Mouse (Mus musculus) brain, embryonic 18.5 days (tissue): Measurements from ENCODE around the gene Pla2g5.
"Not testable (repeated sequence)": the region's sequence is repeated elsewhere in the genome, so short reads cannot be mapped to it uniquely, and the experiment has no call there.

Experiments
- DNase-seq: peaks from one replicate; pipeline ENCODE4 v3.0.0-alpha.2; 2012; ENCODE audit warnings: low read depth, low spot score

Gene Pla2g5

DNA sequence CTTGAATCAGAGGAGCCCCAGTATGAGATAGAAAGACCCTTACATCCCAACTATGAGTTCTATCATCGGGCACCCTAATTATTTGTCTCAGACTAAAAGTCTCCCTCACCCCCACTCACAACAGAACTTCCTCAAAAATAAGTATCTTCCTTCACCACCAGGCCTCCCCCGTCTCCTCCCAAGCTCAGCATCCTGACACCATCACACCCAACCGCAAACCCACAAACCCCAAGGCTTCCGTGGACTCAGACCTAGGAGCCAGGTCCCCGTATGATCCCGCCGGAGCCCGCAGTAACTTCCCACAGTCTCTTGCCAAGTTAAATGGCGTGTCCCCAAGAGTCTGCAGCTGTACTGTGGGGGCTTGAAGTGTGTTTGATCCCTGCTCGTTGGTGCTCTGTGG is 5.7 kb downstream of the Pla2g5 start:
- DNase-seq = no peak

DNA sequence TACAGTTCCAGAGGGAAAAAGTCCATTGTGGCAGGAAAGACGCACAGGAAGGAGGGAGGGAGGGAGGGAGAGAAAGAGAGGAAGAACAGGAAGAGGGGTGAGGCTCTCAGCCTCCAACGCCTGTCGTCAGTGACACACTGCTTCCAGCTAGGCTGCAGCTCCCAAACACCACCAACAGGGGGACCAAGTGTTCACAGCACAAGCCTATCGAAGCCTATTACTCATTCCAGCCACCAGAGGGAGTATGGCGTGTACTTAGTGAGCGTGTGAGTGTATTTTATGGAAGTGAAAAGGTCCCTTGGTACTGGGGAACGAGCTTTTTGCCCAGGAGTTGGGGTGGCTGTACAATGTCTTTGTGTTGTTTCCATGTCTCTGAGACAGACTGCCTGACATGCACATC is 6.8 kb downstream of the Pla2g5 start:
- no peak for DNase-seq

DNA sequence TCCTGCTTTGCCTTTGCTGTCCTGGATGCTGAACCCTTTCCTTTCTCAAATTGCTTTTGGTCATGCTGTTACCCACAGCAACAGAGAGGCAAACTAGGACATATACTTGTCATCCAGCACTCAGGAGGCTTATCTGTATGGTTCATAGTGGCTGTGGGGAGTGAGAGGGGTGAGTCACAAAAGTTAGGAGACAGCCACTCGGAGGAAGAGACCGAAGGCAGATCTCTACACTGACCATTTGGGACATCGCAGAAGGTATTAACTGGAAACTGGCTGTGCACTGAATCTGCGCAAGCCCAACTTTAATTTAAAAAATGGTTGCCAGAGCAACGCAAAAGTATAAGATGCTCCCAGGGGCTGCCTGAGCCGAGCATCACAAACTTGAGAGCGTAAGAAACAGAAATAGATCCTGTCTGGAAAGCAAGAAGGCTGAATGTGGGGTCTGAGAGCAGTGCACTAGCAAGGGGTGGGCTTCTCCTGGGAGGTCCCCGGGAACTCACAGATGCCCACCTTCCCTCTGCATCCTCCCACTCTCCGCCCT is 8.1 kb downstream of the Pla2g5 start:
- DNase-seq = no peak

DNA sequence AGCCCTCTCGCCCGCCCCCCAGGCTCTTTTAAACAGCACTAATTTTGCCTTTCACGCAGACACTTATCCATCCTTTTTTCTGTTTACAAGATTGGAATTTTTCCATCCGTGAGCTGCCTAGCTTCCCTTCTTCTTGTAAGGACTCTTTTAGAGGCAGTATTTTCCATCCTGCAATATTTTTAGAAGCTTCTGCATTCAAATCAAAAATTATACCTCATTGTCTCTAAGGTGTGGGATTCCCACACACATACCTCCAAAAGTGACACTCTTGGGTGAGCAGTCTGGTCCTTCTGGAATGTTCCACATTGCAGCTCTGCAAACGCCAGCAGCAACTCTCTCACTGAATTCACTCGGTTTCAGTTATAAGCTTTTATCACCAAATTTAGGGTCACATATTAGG is 10.3 kb downstream of the Pla2g5 start:
- DNase-seq = no peak

DNA sequence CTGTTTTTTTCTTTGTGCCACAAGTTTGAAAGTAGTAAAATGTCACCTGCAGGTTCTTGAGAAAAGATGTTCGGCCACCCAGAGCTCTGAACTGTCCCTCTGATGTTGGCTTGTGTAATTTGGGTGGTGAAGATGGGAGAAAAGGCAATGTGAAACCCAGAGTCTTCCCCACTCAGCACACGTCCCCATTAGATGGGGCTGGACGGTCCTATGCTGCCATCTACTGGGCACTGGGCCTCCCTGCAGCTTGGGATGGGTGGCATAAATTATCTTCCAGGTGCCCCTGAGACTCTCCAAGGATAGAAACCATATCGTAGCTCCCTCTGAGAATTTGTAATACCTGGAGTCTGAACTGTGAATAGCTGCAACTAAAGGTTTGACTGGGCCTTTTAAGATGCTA is 11.8 kb downstream of the Pla2g5 start:
- DNase-seq = no peak

DNA sequence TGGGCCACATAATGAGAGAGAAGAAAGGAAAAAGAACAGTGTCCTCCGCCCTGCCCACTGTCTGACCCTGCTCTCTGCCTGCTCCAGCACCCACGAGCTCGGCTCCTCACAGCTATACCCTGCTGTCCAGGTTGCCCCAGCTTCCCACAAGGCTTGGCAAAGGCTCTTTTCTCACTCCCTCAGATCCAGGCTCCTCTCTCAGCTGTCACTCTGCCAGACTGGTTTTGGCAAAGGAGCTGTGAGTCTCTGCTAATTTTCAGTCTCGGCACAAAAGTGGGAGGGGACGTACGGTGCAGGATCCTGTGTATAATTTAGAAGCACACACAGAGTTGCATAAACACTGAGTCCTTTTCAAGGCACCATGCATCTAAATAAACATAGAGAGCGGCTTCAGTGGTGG is 21.9 kb downstream of the Pla2g5 start:
- DNase-seq = no peak

DNA sequence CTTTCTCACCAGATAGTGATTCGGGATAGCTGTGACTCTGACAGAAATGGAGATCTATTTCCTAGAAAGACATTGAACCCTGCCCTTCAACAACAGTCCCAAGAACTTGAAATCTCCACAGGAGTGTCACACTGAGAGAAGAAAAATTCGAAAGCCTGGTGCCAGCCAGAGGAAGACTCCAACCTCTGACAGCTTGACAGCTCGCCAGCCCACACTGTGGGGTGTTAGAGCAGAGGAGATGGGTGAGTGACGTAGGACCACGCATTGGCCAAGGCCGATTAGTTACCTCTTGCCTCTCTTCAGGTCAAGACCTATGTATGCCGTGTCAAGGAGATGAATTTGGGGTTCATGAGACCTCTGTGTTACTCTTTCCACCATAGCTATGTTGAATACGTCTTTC is 22.6 kb downstream of the Pla2g5 start:
- no peak for DNase-seq

DNA sequence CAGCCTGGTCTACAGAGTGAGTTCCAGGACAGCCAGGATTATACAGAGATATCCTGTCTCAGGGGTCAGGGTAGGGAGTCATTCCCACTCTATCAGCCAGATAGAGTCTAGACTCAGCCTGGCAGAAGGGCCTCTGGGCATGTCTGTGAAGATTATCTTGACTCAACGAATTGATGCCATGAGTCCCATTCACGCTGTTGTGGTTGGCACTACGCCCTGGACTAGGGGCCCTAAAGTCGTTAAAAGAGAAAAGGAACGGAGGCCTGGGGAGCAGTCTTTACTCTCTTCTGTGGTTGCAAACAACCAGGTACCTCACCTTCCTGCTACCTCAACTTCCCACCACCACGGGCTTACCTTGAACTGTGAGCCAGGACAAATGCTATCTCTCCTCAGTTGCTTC is 23.5 kb downstream of the Pla2g5 start:
- no peak for DNase-seq

DNA sequence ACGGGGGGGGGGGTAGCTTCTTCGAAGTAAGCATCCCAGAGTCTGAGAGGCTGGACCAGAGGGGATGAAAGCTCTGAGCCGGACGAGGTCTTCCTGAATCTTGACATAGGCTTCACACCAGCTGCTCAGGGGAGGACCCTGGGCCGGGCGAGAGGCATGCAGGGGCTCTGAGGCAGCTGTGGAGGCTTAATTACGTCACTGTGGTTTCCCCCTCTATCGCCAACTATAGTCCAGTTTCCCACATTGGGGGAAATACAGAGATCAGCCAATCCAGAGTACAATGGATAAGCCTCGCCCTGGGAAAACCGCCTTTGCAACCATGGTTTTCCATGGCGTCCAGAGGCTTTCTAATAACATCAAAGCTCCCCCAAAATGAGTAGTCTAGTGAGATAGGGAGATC is 36.1 kb downstream of the Pla2g5 start:
- no peak for DNase-seq

DNA sequence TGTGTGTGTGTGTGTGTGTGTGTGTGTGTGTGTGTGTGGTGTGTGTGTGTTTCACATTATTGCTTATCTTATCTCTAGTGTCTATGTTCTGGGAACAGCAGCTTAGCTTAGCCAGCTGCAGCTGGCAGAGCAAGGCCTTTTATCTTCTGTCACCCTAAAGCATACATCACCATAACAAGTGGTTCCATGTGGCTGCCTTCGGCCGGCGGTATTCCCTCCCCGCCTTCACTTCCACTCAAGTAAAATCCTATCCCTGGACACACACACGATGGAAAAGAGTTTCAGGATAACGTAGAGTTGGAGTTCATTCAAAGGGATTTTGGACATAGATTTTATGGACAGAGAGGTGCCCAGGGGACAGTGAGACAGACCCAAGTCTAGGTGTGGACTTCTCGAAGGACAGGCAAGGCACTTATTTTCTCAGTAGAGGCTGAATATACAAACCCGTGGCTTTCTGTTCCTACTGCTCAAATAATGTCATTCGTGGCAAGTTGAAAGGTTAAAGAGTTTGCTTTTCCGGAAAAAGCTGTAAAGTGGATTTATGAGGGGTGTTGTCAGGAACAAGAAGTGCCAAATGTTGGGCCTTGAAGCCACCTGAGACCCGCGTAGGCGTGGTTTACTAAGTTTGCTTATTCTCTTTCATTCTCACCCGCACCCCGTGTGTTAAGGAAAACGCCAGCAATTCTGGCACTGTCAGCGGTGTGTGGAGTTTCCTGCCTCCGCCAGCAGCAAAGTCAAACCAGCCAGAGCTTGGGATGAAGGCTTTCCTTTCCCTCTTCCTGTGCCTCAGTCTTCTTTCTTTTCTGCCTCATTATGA is 37.3 kb downstream of the Pla2g5 start:
- no peak for DNase-seq

DNA sequence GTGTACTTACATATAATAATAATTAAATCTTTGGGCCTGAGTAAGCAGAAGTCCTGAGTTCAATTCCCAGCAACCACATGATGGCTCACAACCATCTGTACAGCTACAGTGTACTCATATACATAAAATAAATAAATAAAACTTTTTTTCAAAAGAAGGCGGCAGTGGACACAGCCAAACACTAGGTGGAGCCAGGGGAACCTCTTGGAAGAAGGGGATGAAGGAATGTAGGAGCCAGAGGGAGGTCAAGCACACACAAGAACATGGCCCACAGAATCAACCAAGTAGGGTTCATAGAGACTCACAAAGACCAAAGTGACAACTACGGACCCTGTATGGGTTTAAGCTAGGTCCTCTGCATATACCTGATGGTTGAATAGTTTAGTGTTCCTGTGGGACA is 38.6 kb downstream of the Pla2g5 start:
- no peak for DNase-seq

DNA sequence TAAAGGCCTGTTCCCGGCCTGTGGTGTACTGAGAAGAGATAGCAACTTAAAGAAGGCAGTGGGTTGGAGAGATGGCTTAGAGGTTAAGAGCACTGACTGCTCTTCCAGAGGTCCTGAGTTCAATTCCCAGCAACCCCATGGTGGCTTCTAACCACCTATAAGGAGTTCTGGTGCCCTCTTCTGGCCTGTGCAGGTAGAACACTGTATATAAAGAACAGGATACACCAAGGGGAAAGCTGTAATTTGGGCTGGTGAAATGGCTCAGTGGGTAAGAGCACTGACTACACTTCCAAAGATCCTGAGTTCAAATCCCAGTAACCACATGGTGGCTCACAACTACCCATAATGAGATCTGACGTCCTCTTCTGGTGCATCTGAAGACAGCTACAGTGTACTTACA is 39.1 kb downstream of the Pla2g5 start:
- DNase-seq = not testable (repeated sequence)

DNA sequence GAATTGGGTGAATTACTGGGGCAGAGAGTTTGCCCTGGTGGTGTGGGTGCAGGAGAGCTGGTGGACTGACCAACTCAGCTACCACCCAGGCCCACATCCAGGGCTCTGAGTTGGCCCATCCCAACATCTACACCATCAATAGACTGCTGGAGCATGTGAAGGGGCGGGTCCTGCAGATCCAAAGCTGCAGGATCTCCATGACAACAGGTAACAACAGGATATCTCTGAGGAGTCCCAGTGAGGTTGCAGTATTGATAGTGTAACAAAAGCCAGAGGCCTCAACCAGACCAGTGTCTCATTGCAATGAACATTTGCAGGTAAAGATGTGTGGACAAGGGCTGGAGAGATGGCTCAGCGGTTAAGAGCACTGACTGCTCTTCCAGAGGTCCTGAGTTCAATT is 42.2 kb downstream of the Pla2g5 start:
- no peak for DNase-seq

DNA sequence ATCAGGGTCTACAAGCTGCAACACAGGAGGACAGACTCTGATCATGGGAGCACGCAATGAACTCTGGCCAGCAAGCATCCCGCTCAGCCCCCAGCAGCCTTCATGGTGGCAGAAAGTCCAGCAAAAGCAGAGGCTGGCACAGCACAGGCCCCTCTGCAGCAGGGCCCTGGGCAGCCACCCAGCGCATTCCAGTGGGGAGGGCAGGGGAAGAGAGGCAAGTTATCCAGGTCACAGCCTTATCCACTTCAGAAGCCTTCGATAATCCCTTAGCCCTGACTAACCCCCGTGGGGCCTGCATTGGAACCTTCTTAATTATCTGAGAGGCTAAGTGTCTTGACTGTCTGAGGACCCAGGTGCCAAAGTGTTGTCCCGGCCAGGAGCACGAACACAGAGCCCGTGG is 44.2 kb downstream of the Pla2g5 start:
- DNase-seq = no peak

DNA sequence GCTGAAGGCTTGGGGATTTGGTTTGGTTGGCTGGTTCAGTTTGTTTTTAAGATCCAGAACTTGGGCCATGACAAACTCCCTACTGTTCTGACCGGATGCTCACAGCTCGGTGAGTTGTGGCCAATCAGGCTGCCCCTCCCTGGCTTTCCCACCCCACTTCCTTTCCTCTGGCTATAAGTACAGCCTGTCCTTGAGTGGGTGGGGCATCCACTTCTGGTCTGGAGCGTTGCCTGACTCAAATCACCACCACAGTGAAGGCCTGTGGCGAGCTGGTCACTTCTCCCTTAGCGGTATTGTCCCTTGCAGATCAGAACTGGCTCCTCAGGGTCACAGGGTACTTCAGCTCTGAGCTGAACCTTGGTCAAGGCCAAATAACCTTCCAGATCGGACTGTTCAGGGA is 45.5 kb downstream of the Pla2g5 start:
- DNase-seq = no peak

DNA sequence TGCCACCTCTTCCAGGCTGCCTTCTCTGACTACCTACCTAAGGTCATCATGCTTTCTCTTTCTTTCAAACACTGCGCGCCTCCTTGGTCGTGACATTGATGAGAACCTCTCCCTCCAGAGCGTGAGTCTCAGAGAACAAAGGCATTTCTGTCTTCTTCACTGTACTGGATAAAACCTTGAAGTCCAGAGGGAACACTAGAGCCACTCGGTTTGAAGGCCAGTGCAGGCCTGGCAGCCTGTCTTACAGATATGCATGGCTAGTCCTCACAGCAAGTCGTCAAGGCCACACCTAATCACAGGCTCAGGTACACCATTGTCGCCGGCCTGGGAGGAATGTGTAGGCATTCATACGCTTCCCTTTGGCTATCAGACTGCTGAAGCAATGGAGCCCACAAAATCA is 47.1 kb downstream of the Pla2g5 start:
- DNase-seq = no peak

DNA sequence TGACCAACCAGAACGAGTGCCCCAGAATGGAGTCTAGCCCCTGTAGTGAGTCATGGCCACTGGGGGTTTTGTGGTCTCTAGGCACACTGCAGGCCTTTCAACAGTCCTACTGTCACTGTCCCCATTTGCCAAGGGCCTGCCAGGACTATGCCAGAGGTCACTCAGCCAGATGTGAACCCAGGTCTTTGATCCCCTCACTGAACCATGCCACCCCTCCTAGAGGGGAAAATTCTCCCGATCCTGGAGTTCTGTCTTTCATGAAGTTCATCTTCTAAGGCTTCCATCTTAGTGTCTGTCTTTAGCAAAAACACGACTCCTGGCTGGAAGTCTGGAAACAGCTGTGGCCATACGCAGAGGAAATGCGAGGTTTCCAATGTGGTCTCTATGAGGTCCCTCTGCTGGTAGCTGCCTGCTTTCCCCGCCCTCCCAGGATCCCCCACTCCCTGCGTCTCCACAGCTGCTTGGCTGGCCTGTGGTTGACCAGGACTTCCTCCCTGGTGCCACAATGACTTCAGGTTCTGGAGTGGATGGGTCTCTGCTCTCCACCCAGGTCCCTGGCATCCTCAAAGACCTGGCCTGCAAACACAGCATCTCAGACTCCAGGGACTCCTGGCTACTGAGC is 56.3 kb downstream of the Pla2g5 start:
- DNase-seq = no peak

DNA sequence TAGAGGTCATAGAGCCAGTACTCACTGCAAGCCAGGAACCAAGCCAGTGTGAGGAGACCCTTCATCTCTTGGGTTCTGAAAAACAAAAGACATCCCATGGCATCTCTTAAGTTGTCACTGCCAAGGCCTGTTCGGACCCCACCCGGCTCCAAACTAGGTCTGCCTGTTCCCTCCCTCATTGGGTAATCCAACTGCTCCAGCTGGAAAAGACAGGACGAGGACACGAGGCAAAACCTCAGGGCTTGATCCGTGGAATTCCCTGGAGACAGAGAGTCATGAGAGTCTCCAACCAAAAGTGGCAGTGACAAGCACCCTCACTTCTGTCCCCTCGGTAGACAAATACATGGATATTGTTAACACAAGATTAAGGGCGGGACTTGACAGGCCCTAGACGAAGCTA is 57.1 kb downstream of the Pla2g5 start:
- DNase-seq = no peak

DNA sequence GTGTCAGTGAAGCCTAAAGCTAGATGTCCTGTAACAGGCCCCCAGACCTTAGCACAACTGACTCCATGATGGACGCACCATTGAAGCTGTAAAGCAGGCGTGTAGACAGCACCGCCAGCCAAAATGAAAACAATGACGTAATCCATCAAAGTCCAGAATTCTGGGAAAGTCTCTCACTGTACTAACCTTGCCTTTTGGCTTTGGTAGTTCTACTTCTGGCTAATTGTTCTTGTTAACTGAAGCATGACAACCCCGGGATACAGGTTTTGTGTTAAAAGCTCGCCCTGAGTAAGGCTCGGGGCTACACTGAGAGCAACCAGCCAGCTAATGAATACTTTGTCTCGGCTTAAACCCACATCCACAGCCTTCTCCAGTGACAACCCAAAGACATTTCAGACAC is 58.0 kb downstream of the Pla2g5 start:
- no peak for DNase-seq

DNA sequence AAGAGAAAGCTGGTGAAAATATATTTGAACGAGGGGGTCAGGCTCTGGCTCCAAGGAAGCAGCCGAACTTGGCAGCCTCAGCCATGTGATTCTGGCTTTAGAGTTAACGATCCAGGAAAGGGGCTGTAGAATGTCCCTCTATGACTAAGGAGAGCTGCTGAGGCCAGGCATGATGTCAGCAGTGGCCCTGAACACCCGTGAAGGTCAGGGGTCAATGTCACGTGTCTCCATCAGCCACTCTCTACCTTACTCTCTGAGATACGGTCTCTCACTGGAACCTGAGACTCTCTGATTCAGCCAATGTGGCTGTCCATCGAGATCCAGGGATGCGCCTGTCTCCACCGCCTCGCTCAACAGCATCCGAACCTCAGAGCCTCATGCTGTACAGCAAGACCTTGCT is 60.4 kb downstream of the Pla2g5 start:
- no peak for DNase-seq

DNA sequence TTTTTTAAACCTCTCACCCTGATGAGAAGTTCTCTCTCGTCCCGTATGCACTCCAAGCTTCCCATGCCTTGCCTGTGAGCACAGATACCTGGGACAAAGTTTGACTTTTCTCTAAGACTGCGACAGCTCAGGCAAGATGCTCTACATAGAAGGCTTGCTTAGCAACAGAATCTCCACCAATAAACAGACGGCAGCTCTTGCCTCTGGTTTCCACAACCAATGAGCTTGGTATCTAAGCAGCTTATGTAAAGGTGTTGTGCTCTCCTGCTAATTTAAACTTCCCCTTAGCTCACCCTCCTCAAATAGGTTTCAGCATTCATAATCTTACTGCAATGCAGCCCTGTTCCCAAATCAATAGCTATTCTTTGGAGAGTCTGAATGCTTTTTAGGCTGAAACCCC is 61.7 kb downstream of the Pla2g5 start:
- no peak for DNase-seq

DNA sequence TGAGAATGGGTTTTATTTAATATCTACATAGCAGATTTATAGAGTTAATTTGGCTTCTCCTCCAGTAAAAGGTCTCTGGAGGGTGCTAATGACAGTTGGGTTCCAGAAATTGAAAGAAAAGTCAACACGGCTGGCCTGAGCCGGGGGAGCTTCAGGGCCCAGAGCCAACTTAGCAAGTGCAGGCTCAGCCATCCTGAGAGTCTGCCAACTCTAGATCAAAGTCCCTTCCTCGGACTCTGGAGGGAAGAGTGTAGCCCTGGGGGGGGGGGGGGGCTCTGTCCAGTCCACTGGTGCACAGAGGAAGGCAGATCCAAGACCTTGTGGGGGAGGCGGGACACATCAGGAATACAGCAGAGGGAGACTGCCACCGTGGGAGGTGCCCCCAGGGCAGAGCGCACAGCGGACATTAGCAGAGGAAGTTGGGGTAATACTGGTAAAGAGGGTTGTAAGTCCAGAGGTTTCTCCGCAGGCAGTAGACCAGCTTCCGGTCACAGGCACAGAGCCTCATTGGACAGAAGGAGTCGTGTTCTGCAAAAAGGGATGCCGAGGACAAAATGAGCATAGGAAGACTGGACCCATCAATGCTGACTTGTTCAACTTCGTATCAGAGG is 63.0 kb downstream of the Pla2g5 start:
- DNase-seq = no peak

DNA sequence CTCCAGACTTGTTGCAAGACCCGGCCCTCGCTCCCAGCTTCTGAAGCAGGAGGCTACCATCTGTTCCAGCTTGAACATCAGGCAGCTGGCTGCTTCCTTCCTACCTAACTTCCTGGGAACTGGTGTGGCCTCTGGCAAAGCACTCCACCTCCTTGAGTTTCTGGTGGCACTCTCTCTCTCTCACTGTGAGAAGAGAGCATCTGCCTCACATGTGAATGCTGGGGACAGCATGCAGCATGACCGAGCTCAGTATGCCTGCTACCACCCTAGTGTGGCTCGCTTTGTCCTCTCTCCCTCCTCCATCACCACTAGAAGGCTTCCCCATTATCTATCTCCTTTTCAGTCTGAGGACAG is 66.1 kb downstream of the Pla2g5 start:
- DNase-seq = no peak
